Mouse (Mus musculus) cerebellum, postnatal 25 days (tissue): ENCODE measurements at regions not wholly inside any gene's neighbourhood (a gene's known extent, or its start where the extent isn't known, plus 50 kb on each side); places are given as distances from the start of the nearest gene placed in this dataset.

ENCODE experiments used
- DNase-seq, 2 experiments: peaks; one replicate each; pipeline ENCODE4 v3.0.0; 2021; ENCODE audit warnings: mixed read lengths in 2 of 2

DNA sequence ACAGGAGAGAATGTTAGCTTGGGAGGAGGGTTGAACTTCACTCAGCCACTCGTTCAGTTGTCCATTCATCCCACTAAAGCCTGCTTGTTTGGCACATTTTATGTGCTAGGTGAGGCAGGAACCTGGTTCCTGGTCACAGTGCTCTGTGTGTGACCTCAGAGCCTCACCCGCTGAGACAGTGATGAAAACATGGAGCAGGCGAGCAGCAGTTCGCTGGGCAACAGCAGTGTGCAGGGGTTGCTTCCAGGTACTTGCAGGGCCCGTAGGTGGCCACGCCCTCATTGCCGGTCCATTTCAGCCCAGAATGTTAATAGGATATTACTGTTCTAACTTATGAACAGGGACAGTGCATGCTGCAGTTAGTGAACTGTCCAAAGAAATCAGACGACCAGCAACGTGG lies 285.7 kb downstream of the Rngtt start:
- no peak for DNase-seq

DNA sequence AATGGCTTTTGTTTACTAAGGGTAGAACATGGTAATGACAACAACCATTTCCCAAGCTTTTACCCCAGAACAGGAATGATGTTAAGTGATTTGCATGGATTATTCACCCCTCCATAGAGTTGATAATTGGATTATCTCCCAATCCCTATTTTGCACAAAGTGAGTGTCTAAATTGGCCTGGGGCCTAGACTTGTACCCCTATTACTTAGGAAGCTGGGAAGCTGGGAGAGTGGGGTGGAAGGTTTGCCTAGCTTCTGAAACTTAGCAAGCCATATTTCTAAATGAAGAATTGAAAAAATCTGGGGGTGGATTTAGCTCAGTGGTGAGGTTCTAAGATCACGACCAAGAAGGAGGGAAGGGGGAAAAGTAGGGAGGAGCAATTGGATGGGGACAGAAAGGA lies 289.9 kb downstream of the Rngtt start:
- DNase-seq = no peak

DNA sequence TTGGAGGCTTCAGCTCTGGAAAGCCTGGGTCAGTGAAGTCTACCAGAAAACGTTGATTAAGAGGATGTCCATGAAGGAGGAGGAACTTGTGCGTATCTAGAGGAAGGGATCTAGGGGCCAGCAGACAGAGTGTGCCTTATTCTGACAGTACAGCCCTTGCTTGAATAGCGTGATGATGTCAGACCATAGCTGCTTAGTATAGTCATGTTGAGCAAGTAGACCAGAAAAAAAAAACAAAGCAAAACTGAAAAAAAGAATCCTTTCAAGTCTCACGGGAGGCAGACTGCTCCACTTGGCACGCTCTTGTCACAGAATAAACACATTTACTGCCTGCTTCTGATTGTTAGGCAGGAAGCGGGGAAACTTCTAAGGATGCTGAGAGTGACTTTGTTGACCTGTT lies 290.7 kb downstream of the Rngtt start:
- no peak for DNase-seq

DNA sequence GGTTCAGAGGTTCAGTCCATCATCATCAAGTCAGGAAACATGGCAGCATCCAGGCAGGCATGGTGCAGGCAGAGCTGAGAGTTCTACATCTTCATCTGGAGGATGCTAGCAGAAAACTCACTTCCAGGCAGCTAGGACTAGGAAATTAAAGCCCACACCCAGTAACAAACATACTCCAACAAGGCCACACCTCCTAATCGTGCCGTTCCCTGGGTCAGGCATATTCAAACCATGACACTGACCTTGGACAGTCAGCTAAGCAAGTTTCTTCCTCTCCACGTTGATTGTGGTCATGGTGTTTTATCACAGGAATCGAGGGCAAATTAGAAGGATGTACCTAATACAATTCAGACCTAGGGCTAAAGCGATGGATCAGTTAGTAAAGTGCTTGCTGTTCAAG lies 294.5 kb downstream of the Rngtt start:
- no peak for DNase-seq

DNA sequence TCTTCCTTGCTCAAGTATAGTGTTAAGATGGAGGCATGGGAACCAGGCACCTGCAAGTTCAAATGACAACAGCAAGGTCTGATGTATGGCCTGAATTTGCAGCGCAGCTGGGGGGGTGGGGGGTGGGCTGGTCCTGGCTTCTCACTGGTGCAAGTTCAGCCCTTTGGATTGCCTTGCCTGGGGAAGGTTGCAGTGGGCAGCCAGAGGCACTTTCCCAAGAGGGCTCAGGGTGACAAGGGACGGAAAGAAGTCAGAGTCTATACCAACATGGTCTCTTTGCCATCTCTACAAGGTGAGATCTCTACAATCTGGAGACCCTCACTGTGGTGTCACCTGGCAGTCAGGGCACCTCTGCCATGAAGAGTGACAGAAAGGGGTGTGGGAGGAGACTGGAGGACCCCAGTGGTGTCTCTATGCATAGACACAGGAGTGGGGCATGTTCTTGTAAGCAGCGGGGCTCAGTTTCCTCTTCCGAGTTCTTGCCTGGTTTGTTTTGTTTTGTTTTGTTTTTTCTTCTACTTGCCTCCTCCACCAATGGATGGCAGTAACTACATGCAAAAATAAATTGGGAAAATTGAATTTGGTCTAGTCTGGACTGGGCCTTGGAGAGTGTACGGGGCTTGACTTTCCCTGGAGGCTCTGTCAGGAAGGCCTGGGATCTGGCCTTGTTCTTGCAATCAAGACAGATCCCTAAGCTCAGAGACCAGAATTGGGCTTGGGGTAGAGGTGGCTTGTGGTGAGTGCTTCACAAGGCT lies 284.4 kb upstream of the Cnr1 start:
- DNase-seq = peak; percentile 31 to 34

- peak; percentile 70 to 83 for DNase-seq
These were observed 283.7 kb upstream of the Cnr1 start for GRCm38 (mm10) chr4:33640576-33641255.

GRCm38 (mm10) chr4:33641883-33642282 lies 282.5 kb upstream of the Cnr1 start:
- no peak for DNase-seq

GRCm38 (mm10) chr4:33642526-33642925 lies 281.9 kb upstream of the Cnr1 start:
- no peak for DNase-seq

- DNase-seq = no peak
These were observed 279.2 kb upstream of the Cnr1 start for GRCm38 (mm10) chr4:33645217-33645616.

- no peak for DNase-seq
These were observed 273.1 kb upstream of the Cnr1 start for GRCm38 (mm10) chr4:33651292-33651691.

DNA sequence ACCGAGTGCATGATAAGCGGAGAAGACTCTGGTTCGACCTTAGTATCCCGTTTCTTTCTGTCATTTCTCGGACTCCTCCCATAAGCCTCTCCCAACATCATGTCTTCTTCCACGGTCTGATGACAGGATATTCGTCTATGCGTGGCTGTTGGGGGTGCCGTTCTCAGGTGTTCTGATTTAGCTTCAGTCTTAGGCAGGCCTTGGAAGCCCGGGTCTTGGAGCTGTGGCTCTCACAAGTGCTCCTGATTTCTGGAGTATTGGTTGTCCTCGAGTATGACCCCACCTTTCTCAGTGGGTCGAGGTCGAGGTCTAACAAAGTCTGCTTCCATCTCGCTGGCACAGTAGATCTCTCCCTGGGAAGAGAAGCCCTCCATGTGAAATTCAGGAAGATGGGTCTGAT lies 264.6 kb upstream of the Cnr1 start:
- DNase-seq = no peak

- no peak for DNase-seq
These were observed 263.8 kb upstream of the Cnr1 start for GRCm38 (mm10) chr4:33660553-33660952.

GRCm38 (mm10) chr4:33661862-33662261 lies 262.5 kb upstream of the Cnr1 start:
- DNase-seq = no peak

GRCm38 (mm10) chr4:33662965-33663364 lies 261.4 kb upstream of the Cnr1 start:
- DNase-seq = no peak

- no peak for DNase-seq
These were observed 260.5 kb upstream of the Cnr1 start for GRCm38 (mm10) chr4:33663616-33664473.

GRCm38 (mm10) chr4:33664474-33664822 lies 259.9 kb upstream of the Cnr1 start:
- DNase-seq = no peak

DNA sequence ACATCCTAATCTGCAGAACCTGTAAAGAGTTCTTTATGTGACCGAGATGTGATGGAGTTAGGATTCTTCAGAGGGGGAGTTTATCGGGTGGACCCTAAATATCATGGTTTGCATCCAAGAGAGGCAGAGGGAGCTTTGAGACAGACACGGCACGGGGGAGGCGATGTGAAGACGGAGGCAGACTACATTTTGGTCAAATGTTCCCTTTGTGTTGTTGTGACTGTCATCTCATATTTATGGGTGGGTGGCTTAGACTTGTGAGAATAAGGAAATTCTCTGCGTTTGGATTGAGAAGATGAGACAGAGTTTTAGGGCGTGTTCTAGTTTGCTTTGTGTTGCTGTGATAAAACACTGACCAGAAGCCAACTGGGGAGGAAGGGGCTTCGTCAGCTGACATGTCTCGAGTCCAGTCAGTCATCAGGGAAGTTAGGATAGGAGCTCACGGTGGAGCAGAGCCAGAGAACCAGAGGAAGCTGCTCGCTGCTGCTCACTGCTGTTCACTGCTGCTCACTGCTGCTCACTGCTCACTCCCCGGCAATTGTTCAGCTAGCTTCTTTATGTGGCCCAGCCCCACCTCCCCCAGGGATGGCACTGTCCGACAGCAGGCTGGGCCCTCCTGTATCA lies 259.0 kb upstream of the Cnr1 start:
- no peak for DNase-seq

DNA sequence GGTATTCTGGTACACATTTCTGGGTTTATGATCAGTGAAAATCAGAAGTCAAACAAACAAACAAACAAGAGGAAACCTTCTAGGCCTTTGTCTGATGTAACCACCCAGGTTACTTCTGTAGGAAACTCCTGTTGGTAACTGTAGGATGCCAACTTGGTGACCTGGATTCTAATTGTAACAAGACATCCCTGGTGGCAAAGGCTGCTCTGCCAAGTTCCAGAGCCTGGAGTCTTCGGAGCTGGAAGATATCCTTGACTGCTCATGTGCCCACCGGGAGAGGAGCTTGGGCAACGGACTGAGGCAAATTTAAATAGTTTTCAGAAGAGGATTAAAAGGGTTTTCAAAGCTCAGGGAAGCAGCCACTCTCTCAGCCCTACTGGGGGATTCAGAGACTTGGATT lies 256.0 kb upstream of the Cnr1 start:
- DNase-seq = peak; percentile 36 to 43

- no peak for DNase-seq
These were observed 249.3 kb upstream of the Cnr1 start for GRCm38 (mm10) chr4:33675044-33675443.

- no peak for DNase-seq
These were observed 245.0 kb upstream of the Cnr1 start for GRCm38 (mm10) chr4:33679351-33679750.

DNA sequence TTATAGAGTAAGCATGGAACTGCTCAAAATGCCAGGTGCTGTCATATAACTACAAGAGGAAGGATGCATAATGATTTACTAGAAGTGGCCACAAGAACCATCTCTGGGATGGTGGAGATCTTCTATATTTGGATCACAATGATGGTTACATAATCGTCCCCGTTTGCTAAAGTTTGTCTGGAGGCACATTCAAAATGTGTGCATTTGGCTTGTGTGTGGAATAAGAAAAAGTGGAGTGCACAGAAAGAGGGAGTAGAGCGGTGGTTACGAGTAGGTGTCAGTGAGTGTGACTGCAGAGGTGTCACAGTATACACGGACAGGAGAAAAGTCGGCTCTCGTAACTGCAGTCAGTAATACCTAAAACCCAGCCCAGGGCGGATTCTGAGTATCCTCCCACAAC lies 238.3 kb upstream of the Cnr1 start:
- no peak for DNase-seq

- DNase-seq = no peak
These were observed 237.0 kb upstream of the Cnr1 start for GRCm38 (mm10) chr4:33687434-33687833.

DNA sequence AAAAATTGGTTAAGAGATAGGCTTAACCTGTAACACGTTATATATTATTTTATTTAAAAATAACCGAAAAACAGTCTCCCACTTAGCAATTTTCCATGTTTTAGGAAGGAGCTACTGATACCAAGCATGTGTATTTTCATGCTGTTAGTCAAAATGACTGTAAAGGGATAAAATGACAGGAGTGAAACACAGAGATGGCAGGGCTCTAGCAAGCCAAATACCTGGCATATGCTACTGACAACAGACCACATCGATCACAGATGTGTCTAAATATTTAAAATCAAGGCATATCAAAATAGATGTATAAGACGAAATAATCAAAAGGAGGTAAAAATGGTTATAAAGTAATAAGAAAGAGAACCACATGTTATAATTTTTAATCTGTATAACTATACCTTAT lies 231.0 kb upstream of the Cnr1 start:
- no peak for DNase-seq
